Mouse (Mus musculus): ENCODE measurements around the gene Ksr1. TPM values are rescaled to one million over a fixed set of nuclear protein-coding genes. Genes with fewer than 3 reads are reported as not detected.

Ksr1 gene
- total and polyA plus RNA-seq, 2 experiments from 2014 or later = 1.9 to 51.3 TPM

DNA sequence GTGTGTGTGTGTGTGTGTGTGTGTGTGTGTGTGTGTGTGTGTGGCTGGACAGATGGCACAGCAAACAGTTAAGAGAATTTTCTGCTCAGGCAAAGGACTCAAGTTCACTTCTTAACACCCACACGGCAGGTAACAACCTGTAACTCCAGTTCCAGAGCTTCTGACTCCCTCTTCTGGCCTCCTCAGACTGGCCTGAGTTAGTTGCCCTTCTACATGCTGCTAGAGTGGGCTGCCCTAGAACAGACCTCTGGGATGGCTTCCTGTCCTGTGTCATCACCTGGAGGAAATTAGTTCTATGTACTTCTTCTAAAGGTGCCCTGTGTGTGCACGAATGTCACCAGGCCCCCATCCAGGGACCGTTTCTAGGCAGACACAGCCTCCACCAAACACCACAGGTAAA, 2.9 kb downstream of the Ksr1 start:
- H3K27me3 ChIP-seq (ENCODE audit: insufficient read depth, low read length) = no peaks in the 10 kb centered on the region
- no peak overlapping the region for H3K4me3 ChIP-seq (ENCODE audit: low read length)
- peaks cover 13% of the 10 kb centered on the region for H3K4me1 ChIP-seq (ENCODE audit: insufficient read depth, low read length)
- ATAC-seq = no peak
- no peak for TF ChIP-seq CTCF (IDR thresholded peaks at IDR 0.05; ENCODE audit: low read depth)
- no peak overlapping the region for H3K27ac ChIP-seq
- no peaks in the 10 kb centered on the region for H3K9me3 ChIP-seq (ENCODE audit: low read length)
- WGBS = 91% methylated on average over 3 of the region's 3 CpGs
- no peaks in the 10 kb centered on the region for H3K36me3 ChIP-seq (ENCODE audit: insufficient read depth, low read length)
- H3K4me2 ChIP-seq (ENCODE audit: low read depth, low read length) = 0 out of 2 replicates have a peak overlapping the region, but pooled peaks have one; percentile 72
- no peak overlapping the region for H3K9ac ChIP-seq (replicated peaks; ENCODE audit: low read length)
- no peak for DNase-seq (ENCODE audit: low spot score)

DNA sequence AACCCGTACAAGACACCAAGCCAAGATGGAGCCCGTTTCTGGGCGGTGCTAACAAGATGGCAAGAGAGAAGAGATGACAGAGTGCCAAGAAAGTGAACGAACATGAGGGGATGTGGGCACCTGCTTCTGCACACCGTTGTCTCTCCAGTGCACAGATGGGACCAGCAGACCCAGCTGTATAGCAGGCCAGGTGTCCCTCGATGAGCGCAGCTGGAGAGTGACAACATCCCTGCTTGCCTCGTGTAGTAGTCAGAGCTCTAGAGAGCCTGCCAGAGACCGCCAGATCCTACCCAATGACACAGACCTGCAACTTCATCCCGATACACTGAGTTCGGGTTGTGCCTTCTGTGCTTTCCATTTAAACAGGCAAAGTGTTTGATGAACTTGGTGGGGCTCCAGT, 3.8 kb downstream of the Ksr1 start:
- no peaks in the 10 kb centered on the region for H3K36me3 ChIP-seq (ENCODE audit: insufficient read depth, low read length)
- no peaks in the 10 kb centered on the region for H3K9me3 ChIP-seq (ENCODE audit: low read length)
- TF ChIP-seq CTCF (IDR thresholded peaks at IDR 0.05; ENCODE audit: low read depth) = no peak
- H3K9ac ChIP-seq (replicated peaks; ENCODE audit: low read length) = no peak overlapping the region
- WGBS = 80% methylated on average over 11 of the region's 11 CpGs
- no peak overlapping the region for H3K4me3 ChIP-seq (ENCODE audit: low read length)
- H3K4me1 ChIP-seq (ENCODE audit: insufficient read depth, low read length) = peaks cover 13% of the 10 kb centered on the region
- DNase-seq (ENCODE audit: low spot score) = no peak
- ATAC-seq = no peak
- no peak overlapping the region for H3K4me2 ChIP-seq (ENCODE audit: low read depth, low read length)
- H3K27ac ChIP-seq = no peak overlapping the region
- no peaks in the 10 kb centered on the region for H3K27me3 ChIP-seq (ENCODE audit: insufficient read depth, low read length)

DNA sequence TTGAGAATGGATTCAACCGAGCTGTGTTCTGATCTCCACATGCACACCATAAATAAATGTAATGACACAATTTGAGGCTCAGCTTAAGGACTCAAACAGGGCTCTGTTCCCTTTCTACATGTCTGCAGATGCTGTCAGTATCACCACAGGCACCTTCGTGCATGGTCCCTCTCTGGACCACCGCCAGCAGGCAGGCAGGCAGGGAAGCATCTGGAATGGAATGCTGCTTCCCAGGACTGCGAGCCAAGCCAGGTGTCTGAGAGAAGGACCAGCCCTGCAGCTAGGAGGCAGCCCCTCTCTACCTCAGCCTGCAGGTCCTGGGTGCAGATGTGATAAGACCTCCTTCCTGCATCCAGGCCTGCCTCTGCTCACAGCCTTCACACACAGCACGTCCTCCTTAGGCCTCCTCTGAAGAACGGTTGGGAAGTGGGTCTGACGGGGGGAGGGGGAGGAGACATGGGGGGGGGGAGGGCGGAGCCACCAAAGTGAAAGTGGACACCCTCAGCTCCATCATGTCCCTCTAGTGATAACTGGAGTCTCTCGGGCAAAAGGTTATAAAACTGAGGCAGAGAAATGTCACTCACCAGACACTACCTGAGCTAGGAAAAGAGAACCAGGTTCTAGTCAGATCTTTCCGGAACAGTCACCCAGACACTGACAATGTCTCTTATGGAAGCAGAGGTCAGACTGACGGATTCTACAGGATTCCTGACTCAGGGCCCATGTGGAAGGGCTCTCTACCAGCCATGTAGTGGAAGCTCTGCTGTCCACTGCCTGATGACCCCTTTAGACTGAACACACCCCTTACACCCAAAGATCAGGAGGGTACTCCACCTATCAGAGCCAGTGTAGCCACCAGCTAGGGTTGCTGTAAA, 4.7 kb downstream of the Ksr1 start:
- Histone ChIP-seq H3K4me2 (ENCODE audit: low read depth, low read length) (no peak overlapping the region), H3K9ac (replicated peaks; ENCODE audit: low read length) (no peak overlapping the region), H3K4me1 (ENCODE audit: insufficient read depth, low read length) (peaks cover 16% of the 10 kb centered on the region), H3K36me3 (ENCODE audit: insufficient read depth, low read length) (no peaks in the 10 kb centered on the region), H3K27me3 (ENCODE audit: insufficient read depth, low read length) (no peaks in the 10 kb centered on the region), H3K27ac (no peak overlapping the region), H3K9me3 (ENCODE audit: low read length) (no peaks in the 10 kb centered on the region), H3K4me3 (ENCODE audit: low read length) (no peak overlapping the region)
- no peak for ATAC-seq
- DNase-seq (ENCODE audit: low spot score) = no peak
- TF ChIP-seq CTCF (IDR thresholded peaks at IDR 0.05; ENCODE audit: low read depth) = no peak
- 46% methylated on average over 11 of the region's 11 CpGs for WGBS

- TF ChIP-seq CTCF (IDR thresholded peaks at IDR 0.05; ENCODE audit: low read depth) = 0 out of 2 replicates have a peak, but pooled peaks have one; percentile 2
- Histone ChIP-seq H3K27me3 (ENCODE audit: insufficient read depth, low read length) (no peaks in the 10 kb centered on the region), H3K9ac (replicated peaks; ENCODE audit: low read length) (no peak overlapping the region), H3K4me3 (ENCODE audit: low read length) (no peak overlapping the region), H3K9me3 (ENCODE audit: low read length) (no peaks in the 10 kb centered on the region), H3K4me1 (ENCODE audit: insufficient read depth, low read length) (peaks cover 21% of the 10 kb centered on the region), H3K27ac (no peak overlapping the region), H3K4me2 (ENCODE audit: low read depth, low read length) (no peak overlapping the region), H3K36me3 (ENCODE audit: insufficient read depth, low read length) (no peaks in the 10 kb centered on the region)
- 91% methylated on average over 6 of the region's 6 CpGs for WGBS
- DNase-seq (ENCODE audit: low spot score) (no peak), ATAC-seq (no peak)
Observed at GRCm38 (mm10) chr11:79140511-79140888, 5.7 kb downstream of the Ksr1 start.

DNA sequence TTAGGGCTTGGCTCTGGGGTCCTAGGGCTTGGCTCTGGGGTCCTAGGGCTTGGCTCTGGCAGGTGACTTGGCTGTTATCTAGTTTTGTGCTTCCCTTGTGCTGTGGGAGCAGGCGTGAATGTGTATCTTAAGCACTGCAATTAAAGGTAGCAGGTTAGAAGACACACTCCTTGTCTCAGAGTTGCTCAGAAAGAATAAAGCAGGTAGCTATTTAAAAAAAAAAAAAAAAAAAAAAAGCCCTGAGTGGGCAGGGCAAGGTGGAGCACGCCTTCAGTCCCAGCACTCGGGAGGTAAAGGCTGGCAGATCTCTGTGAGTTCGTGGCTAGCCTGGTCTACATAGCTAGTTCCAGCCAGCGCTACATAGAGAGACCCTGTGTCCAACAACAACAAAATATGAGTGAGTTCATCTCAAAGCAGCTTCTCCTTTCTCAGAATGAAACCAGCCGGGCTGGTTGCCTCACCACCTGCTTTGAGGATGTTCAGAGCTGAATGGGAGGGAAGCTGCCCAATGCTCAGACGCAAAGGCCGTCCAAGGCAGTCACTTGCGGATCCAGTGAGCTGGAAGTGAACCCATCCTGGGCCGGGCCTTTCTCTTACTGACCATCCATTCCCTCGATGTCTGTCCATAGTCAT, 6.2 kb downstream of the Ksr1 start:
- no peak overlapping the region for H3K4me3 ChIP-seq (ENCODE audit: low read length)
- H3K4me1 ChIP-seq (ENCODE audit: insufficient read depth, low read length) = peaks cover 20% of the 10 kb centered on the region
- no peak overlapping the region for H3K4me2 ChIP-seq (ENCODE audit: low read depth, low read length)
- ATAC-seq (no peak), DNase-seq (ENCODE audit: low spot score) (no peak)
- H3K27ac ChIP-seq = no peak overlapping the region
- no peaks in the 10 kb centered on the region for H3K27me3 ChIP-seq (ENCODE audit: insufficient read depth, low read length)
- 91% methylated on average over 11 of the region's 11 CpGs for WGBS
- no peaks in the 10 kb centered on the region for H3K36me3 ChIP-seq (ENCODE audit: insufficient read depth, low read length)
- no peaks in the 10 kb centered on the region for H3K9me3 ChIP-seq (ENCODE audit: low read length)
- H3K9ac ChIP-seq (replicated peaks; ENCODE audit: low read length) = no peak overlapping the region
- TF ChIP-seq CTCF (IDR thresholded peaks at IDR 0.05; ENCODE audit: low read depth) = no peak

GRCm38 (mm10) chr11:79138621-79139020, 7.6 kb downstream of the Ksr1 start:
- ATAC-seq = no peak
- TF ChIP-seq CTCF (IDR thresholded peaks at IDR 0.05; ENCODE audit: low read depth) = no peak
- 90% methylated on average over 6 of the region's 6 CpGs for WGBS

More at GRCm38 (mm10) chr11:79138621-79139020, 7.6 kb downstream of the Ksr1 start:
- DNase-seq (ENCODE audit: low spot score) = no peak
- H3K4me3 ChIP-seq (ENCODE audit: low read length) = no peak overlapping the region
- H3K4me1 ChIP-seq (ENCODE audit: insufficient read depth, low read length) = peaks cover 8% of the 10 kb centered on the region; the same call in 1 of the 2 replicates
- H3K27me3 ChIP-seq (ENCODE audit: insufficient read depth, low read length) = no peaks in the 10 kb centered on the region
- no peak overlapping the region for H3K9ac ChIP-seq (replicated peaks; ENCODE audit: low read length)
- no peak overlapping the region for H3K27ac ChIP-seq
- H3K9me3 ChIP-seq (ENCODE audit: low read length) = no peaks in the 10 kb centered on the region
- no peak overlapping the region for H3K4me2 ChIP-seq (ENCODE audit: low read depth, low read length)
- no peaks in the 10 kb centered on the region for H3K36me3 ChIP-seq (ENCODE audit: insufficient read depth, low read length)

All from hindbrain, postnatal 0 days (tissue).